18 mouse cellular contexts compared by ENCODE assay signal in the genomic region with DNA sequence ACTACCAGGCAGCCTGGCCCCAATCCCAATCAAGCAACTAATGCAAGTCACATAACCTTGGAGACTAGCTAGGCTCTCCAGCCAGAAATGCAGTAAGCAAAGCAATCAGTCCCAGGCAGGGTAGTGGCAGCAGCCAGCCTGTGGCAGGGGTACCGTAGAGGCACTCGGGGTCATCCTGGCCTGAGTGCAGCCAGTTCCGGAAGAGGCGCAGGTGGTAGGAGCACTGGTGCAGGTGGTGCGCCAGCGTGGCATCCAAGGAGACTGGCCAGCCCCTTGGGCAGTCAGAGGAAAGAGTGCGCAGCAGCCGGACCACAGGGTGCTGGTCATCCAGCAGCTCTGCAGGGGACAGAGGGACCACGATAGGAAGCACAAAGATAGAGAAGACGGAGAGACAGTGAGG. TPM values are rescaled to one million over a fixed set of nuclear protein-coding genes. Genes with fewer than 3 reads are reported as not detected.
DNase-seq lines count a peak whose midpoint lies in the region.
"Had no signal": no experiment of that assay in that cellular context is flagged by ENCODE, and none has a peak within 500 bp of the region (broad histone marks: within the 10 kb centered on the region; RNA-seq: fewer than 3 reads in every experiment).

No protein-coding gene starts in this region.

- no peaks in the 10 kb centered on the region for H3K27me3 ChIP-seq in forebrain, embryonic 10.5 days (ENCODE audit: poor library complexity, severe bottlenecking)
- H3K27me3 ChIP-seq: embryonic facial prominence, embryonic 15.5 days; forebrain, embryonic 15.5 days; hindbrain, embryonic 13.5 days; intestine, embryonic 15.5 days had no signal

- H3K27ac ChIP-seq in forebrain, embryonic 10.5 days = no peak overlapping the region
- H3K27ac ChIP-seq: embryonic facial prominence, embryonic 15.5 days; forebrain, embryonic 15.5 days; heart, embryonic 10.5 days; hindbrain, embryonic 13.5 days; hindbrain, postnatal 0 days; intestine, embryonic 15.5 days had no signal

- H3K9me3 ChIP-seq in forebrain, embryonic 10.5 days = no peaks in the 10 kb centered on the region
- H3K9me3 ChIP-seq: embryonic facial prominence, embryonic 15.5 days; forebrain, embryonic 15.5 days; heart, embryonic 10.5 days; hindbrain, embryonic 13.5 days; intestine, embryonic 15.5 days had no signal

- H3K4me3 ChIP-seq in forebrain, embryonic 10.5 days = no peak overlapping the region
- H3K4me3 ChIP-seq: embryonic facial prominence, embryonic 15.5 days; erythroblast, embryonic 14.5 days; forebrain, embryonic 15.5 days; heart, embryonic 10.5 days; hindbrain, embryonic 13.5 days; intestine, embryonic 15.5 days had no signal

- peak; percentile 93 for DNase-seq in brain, adult 2 months (ENCODE audit: low read depth, low spot score)
- DNase-seq in cerebellum, adult 18-20 months = peak; percentile 84 to 86
- peak; percentile 95 for DNase-seq in cerebellum, adult 9-11 months
- DNase-seq in cerebellum, postnatal 36 days = peak; percentile 80 to 82
- DNase-seq in lung, postnatal 25 days (ENCODE audit: low spot score) = no peak
- DNase-seq in forebrain, embryonic 10.5 days (ENCODE audit: extremely low spot score, low spot score) = no peak
- DNase-seq in ovary, postnatal 36 days (ENCODE audit: low spot score) = no peak
- DNase-seq: adrenal gland, postnatal 14 days; gastrocnemius, postnatal 10 days; heart, adult 18-20 months; heart, postnatal 10 days had no signal

- peaks cover 14% of the 10 kb centered on the region for H3K36me3 ChIP-seq in forebrain, embryonic 10.5 days (replicated peaks)

- H3K4me1 ChIP-seq in forebrain, embryonic 10.5 days = 0 out of 2 replicates have a peak, but pooled peaks cover 10% of the 10 kb centered on the region
- H3K4me1 ChIP-seq: embryonic facial prominence, embryonic 15.5 days; forebrain, embryonic 15.5 days; heart, embryonic 10.5 days; hindbrain, embryonic 13.5 days; intestine, embryonic 15.5 days had no signal

- 95% methylated on average over 10 of the region's 10 CpGs for WGBS in forebrain, embryonic 10.5 days

RNA-seq across cellular contexts. Expression of gene Ppip5k1, which starts 32.2 kb away (rescaled TPM):
- 10.1 and 11.0 TPM in 2 replicates for polyA plus RNA-seq in forebrain, embryonic 10.5 days (2016; fragmentation: Nextera tagmentation; extraction: Ambion mirVana)

RNA-seq across cellular contexts. Expression of gene Map1a, which starts 33.6 kb away (rescaled TPM):
- 6.5 and 6.6 TPM in 2 replicates for polyA plus RNA-seq in forebrain, embryonic 10.5 days (2016; fragmentation: Nextera tagmentation; extraction: Ambion mirVana)

RNA-seq across cellular contexts. Expression of gene Ckmt1, which starts 34.5 kb away (rescaled TPM):
- 2.2 and 3.9 TPM in 2 replicates for polyA plus RNA-seq in forebrain, embryonic 10.5 days (2016; fragmentation: Nextera tagmentation; extraction: Ambion mirVana)
- polyA plus RNA-seq: erythroblast, embryonic 14.5 days had no signal

RNA-seq across cellular contexts. Expression of gene Trp53bp1, which starts 51.8 kb away (rescaled TPM):
- 134 and 144 TPM in 2 replicates for polyA plus RNA-seq in forebrain, embryonic 10.5 days (2016; fragmentation: Nextera tagmentation; extraction: Ambion mirVana)

Comparison
In these comparisons a context has a peak if more than half of its experiments do, and no peak if none do; other contexts are left out.
1. DNase-seq: peak in brain, adult 2 months (single experiment), cerebellum, adult 18-20 months (2 of 2), cerebellum, adult 9-11 months (single experiment) and cerebellum, postnatal 36 days (2 of 2); none in lung, postnatal 25 days (single experiment), forebrain, embryonic 10.5 days (single experiment) and ovary, postnatal 36 days (single experiment).